Mouse (Mus musculus): ENCODE results near the gene Lrrc8d. TPM values are rescaled to one million over a fixed set of nuclear protein-coding genes. Genes with fewer than 3 reads are reported as not detected.

Lrrc8d gene
- total and polyA plus RNA-seq, 3 experiments = 7.0 to 26.1 (median 16.6) TPM

- Histone ChIP-seq H3K9me3 (replicated peaks; ENCODE audit: low read length) (no peaks in the 10 kb centered on the region), H3K27me3 (replicated peaks) (no peaks in the 10 kb centered on the region), H3K4me2 (ENCODE audit: insufficient read depth, low read depth, poor library complexity, severe bottlenecking) (peak overlapping the region; percentile 70), H3K36me3 (replicated peaks in 1 of 2; ENCODE audit: control insufficient read depth in 1 of 2, insufficient read depth in 1 of 2, low read length in 1 of 2) (peaks cover 0 to 18% of the 10 kb centered on the region in 2 experiments), H3K4me3 (replicated peaks in 1 of 3; ENCODE audit: low read depth in 2 of 3, low read length in 2 of 3, poor library complexity in 1 of 3) (peak overlapping the region; percentile 68 to 81 (median 76)), H3K4me1 (ENCODE audit: control insufficient read depth in 1 of 2, insufficient read depth in 2 of 2) (peaks cover 14 to 60% of the 10 kb centered on the region in 2 experiments), H3K27ac (ENCODE audit: insufficient read depth, low read depth) (peak overlapping the region; percentile 16; the same call in 1 of the 2 replicates), H3K9ac (ENCODE audit: insufficient read depth, low read depth) (peak overlapping the region; percentile 95), H3K79me2 (replicated peaks; ENCODE audit: control insufficient read depth, extremely low read depth, insufficient read depth, poor library complexity, severe bottlenecking) (no peaks in the 10 kb centered on the region)
- DNase-seq (ENCODE audit: extremely low read depth) = no peak
- dilution Hi-C loops (cut with MboI; ENCODE audit: extremely low pct_ligation_motif_present, extremely low pct_unique_long_range_greater_than_20kb, low sequenced_read_pairs) = no loop called here
- TF ChIP-seq CHD2 (IDR thresholded peaks at IDR 0.05; ENCODE audit: low read length) (0 out of 2 replicates have a peak, but pooled peaks have one; percentile 12), ZMIZ1 (IDR thresholded peaks at IDR 0.05; ENCODE audit: low read depth, low read length) (peak; percentile 28; the same call in 1 of the 2 replicates), EP300 (IDR thresholded peaks at IDR 0.05; ENCODE audit: low read length) (no peak), POLR2A (IDR thresholded peaks at IDR 0.05; ENCODE audit: low read depth, low read length) (no peak), KAT2A (IDR thresholded peaks at IDR 0.05; ENCODE audit: insufficient replicate concordance, low read length) (no peak), ZNF384 (IDR thresholded peaks at IDR 0.05; ENCODE audit: low read depth, low read length) (no peak), USF1 (IDR thresholded peaks at IDR 0.05; ENCODE audit: low read depth, low read length) (no peak), CHD1 (IDR thresholded peaks at IDR 0.05; ENCODE audit: low read depth, low read length) (peak; percentile 53; the same call in 1 of the 2 replicates), ZKSCAN1 (IDR thresholded peaks at IDR 0.05; ENCODE audit: borderline replicate concordance, low read depth, low read length) (no peak), POLR2AphosphoS2 (IDR thresholded peaks at IDR 0.05; ENCODE audit: low read depth, low read length) (no peak), NELFE (IDR thresholded peaks at IDR 0.05; ENCODE audit: low read depth, low read length) (no peak), JUND (conservative IDR thresholded peaks at IDR 0.05; ENCODE audit: low read depth, low read length) (no peak), TCF12 (IDR thresholded peaks at IDR 0.05; ENCODE audit: low read depth, low read length) (no peak), MAX (IDR thresholded peaks at IDR 0.05; ENCODE audit: low read length) (peak; percentile 62), ELF1 (IDR thresholded peaks at IDR 0.05; ENCODE audit: low read depth, low read length) (no peak), MYC (IDR thresholded peaks at IDR 0.05; ENCODE audit: low read depth, low read length) (peak; percentile 22; the same call in 1 of the 2 replicates), PAX5 (IDR thresholded peaks at IDR 0.05; ENCODE audit: low read length) (no peak), TBP (conservative IDR thresholded peaks at IDR 0.05; ENCODE audit: low read depth, low read length) (no peak), HCFC1 (IDR thresholded peaks at IDR 0.05; ENCODE audit: low read depth, low read length) (0 out of 2 replicates have a peak, but pooled peaks have one; percentile 1), RAD21 (IDR thresholded peaks at IDR 0.05; ENCODE audit: low read depth, low read length) (no peak), MAFK (IDR thresholded peaks at IDR 0.05; ENCODE audit: insufficient replicate concordance, low read length) (no peak), SMC3 (IDR thresholded peaks at IDR 0.05; ENCODE audit: low read depth, low read length) (no peak; the same call in 1 of the 2 replicates), E2F4 (IDR thresholded peaks at IDR 0.05; ENCODE audit: insufficient replicate concordance, low read depth, low read length) (no peak), MEF2A (IDR thresholded peaks at IDR 0.05; ENCODE audit: borderline replicate concordance, low read depth, low read length) (0 out of 2 replicates have a peak, but pooled peaks have one; percentile 5), MXI1 (IDR thresholded peaks at IDR 0.05; ENCODE audit: low read depth, low read length) (peak; percentile 93), SIN3A (IDR thresholded peaks at IDR 0.05; ENCODE audit: low read length) (no peak), GABPA (IDR thresholded peaks at IDR 0.05; ENCODE audit: insufficient replicate concordance, low read depth, low read length) (no peak), ETS1 (conservative IDR thresholded peaks at IDR 0.05; ENCODE audit: low read depth, low read length) (no peak), ZC3H11A (IDR thresholded peaks at IDR 0.05; ENCODE audit: low read depth, low read length) (no peak), BHLHE40 (IDR thresholded peaks at IDR 0.05; ENCODE audit: low read depth, low read length) (no peak), NRF1 (IDR thresholded peaks at IDR 0.05; ENCODE audit: low read depth, low read length) (no peak), CTCF (conservative IDR thresholded peaks at IDR 0.05 in 1 of 2, IDR thresholded peaks at IDR 0.05 in 1 of 2; ENCODE audit: low read depth in 2 of 2, low read length in 2 of 2) (no peak), MAZ (IDR thresholded peaks at IDR 0.05; ENCODE audit: low read depth, low read length) (no peak), RCOR1 (conservative IDR thresholded peaks at IDR 0.05; ENCODE audit: low read depth, low read length) (no peak), UBTF (IDR thresholded peaks at IDR 0.05; ENCODE audit: low read depth, low read length) (no peak), USF2 (conservative IDR thresholded peaks at IDR 0.05; ENCODE audit: low read depth, low read length) (no peak), JUN (IDR thresholded peaks at IDR 0.05; ENCODE audit: insufficient read depth, low read depth, low read length) (no peak), IRF4 (IDR thresholded peaks at IDR 0.05; ENCODE audit: low read depth, low read length) (no peak)
- in situ Hi-C loops (cut with MboI; ENCODE audit: low pct_ligation_motif_present, low pct_unique_long_range_greater_than_20kb, low sequenced_read_pairs) = loop anchor here (5.0 kb wide), 2 partner anchors 154 to 244 kb away; no protein-coding TSS in a partner anchor
Measured at GRCm38 (mm10) chr5:105651561-105651991, 48.2 kb upstream of the Lrrc8d start.

Measured in CH12.LX (cell line).